Mouse (Mus musculus) midbrain, embryonic 16.5 days (tissue): Measurements from ENCODE around the gene Nlrc5. TPM values are rescaled to one million over a fixed set of nuclear protein-coding genes. Genes with fewer than 3 reads are reported as not detected.
"Not testable (repeated sequence)": the region's sequence is repeated elsewhere in the genome, so short reads cannot be mapped to it uniquely, and the experiment has no call there.

Experiments used
- ATAC-seq: fragments of 200-750 bp; cut with Nextera tagmentation; 2 replicates; pipeline ENCODE4 v1.8.0; 2017; ENCODE audit warnings: moderate TSS enrichment
- H3K27ac ChIP-seq: fragments of 300-500 bp; sonication (generic); 2 replicates; pipeline ENCODE4 v1.5.1; 2014; ENCODE audit warnings: mild to moderate bottlenecking, low read length, mixed read lengths
- H3K27me3 ChIP-seq: fragments of 300-500 bp; sonication (generic); 2 replicates; pipeline ENCODE4 v1.6.1; 2014; ENCODE audit warnings: low read depth, low read length, mixed read lengths; ENCODE audit not compliant: control insufficient read depth, insufficient read depth
- H3K36me3 ChIP-seq: fragments of 300-500 bp; sonication (generic); 2 replicates; pipeline ENCODE4 v1.6.1; 2014; ENCODE audit warnings: mild to moderate bottlenecking, low read length, moderate library complexity, mixed read lengths; ENCODE audit not compliant: control insufficient read depth, insufficient read depth
- H3K4me1 ChIP-seq: fragments of 300-500 bp; sonication (generic); 2 replicates; pipeline ENCODE4 v1.6.1; 2014; ENCODE audit warnings: mild to moderate bottlenecking, low read length, mixed read lengths; ENCODE audit not compliant: control insufficient read depth, insufficient read depth
- H3K4me2 ChIP-seq: fragments of 300-500 bp; sonication (generic); 2 replicates; pipeline ENCODE4 v1.6.1; 2014; ENCODE audit warnings: mild to moderate bottlenecking, low read length, mixed read lengths
- H3K4me3 ChIP-seq: fragments of 300-500 bp; sonication (generic); 2 replicates; pipeline ENCODE4 v1.5.1; 2014; ENCODE audit warnings: low read depth, mild to moderate bottlenecking, low read length, moderate library complexity, mixed read lengths
- H3K9ac ChIP-seq: fragments of 300-500 bp; sonication (generic); 2 replicates; pipeline ENCODE4 v1.6.1; 2014; ENCODE audit warnings: low read depth, low read length, mixed read lengths
- H3K9me3 ChIP-seq: fragments of 300-500 bp; sonication (generic); replicated peaks from 2 replicates; pipeline ENCODE4 v1.6.1; 2014; ENCODE audit warnings: mild to moderate bottlenecking, low read length, mixed read lengths; ENCODE audit not compliant: control insufficient read depth, poor library complexity, severe bottlenecking
- WGBS: fragments of 180-500 bp; shearing (Covaris S2); extraction: QIAGEN DNeasy Blood & Tissue Kit; methylation state at CpG from one replicate; pipeline ENCODE4 v1.1.7; 2014; 5-methylcytosine and 5-hydroxymethylcytosine counted together
- polyA plus RNA-seq: library from polyadenylated mRNA; unstranded; fragments of >200 nt; fragmentation: Nextera tagmentation; extraction: Ambion mirVana; gene quantifications from 2 replicates; pipeline ENCODE4 v1.2.1, GENCODE M21; 2015

The Nlrc5 gene
- polyA plus RNA-seq, 1 experiment from 2014 or later, result 0.49 TPM

DNA sequence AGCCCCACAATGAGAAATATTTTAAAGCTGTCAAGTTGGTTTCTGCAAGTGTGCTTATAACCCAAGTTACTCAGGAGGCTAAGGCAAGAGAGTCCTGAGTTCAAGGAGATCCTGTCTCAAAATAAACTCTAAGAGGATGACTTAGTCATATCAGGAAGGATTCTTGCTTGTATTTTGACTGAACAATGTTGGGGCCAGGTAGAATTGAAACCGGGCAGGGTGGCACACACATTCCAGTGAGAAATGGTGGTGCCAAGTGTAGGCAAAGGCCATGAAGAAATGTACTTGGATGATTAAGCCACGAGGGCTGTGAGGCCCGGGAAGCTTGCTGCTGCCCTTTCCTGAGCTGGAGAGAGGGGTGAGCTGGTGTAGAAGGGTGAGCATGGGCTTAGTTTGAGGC is 13.0 kb downstream of the Nlrc5 start:
- Histone ChIP-seq H3K4me1 (no peaks in the 10 kb centered on the region), H3K27ac (no peak overlapping the region), H3K36me3 (no peaks in the 10 kb centered on the region), H3K9me3 (no peaks in the 10 kb centered on the region), H3K9ac (no peak overlapping the region), H3K4me3 (no peak overlapping the region), H3K4me2 (no peak overlapping the region), H3K27me3 (no peaks in the 10 kb centered on the region)
- no peak for ATAC-seq
- 91% methylated on average over 3 of the region's 3 CpGs for WGBS

DNA sequence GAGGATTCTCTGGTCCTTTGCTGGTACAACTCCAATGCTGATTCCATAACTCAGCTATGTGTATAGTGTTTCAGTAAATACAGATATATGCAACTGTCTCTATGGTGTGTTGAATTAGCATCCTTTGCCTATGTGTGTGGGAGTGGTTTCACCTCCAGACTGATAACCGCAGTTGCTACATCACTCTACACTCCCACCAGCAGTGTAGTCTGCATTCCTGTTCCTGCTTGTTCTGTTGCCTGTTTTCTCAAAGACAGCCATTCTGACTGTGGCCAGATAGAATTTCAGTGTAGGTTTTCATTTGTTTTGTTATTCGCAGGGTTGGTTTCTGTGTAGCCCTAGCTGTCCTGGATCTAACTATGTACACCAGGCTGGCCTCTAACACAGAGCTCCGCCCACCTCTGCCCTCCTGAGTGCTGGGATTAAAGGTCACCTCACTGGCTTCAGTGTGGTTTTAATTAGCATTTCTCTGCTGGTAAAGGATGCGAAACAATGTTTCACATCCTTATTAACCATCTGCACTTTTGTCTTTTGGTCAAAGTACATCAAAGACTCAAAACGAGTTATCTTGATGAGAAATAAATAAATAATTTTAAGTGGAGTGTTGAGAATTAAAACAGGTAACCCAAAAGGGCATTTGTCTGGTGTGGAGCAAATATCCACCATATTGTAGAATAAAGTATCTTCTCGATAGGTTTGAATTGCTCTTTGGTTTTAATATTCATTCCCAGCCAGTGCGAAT is 13.6 kb downstream of the Nlrc5 start:
- Histone ChIP-seq H3K9ac (no peak overlapping the region), H3K27ac (no peak overlapping the region), H3K27me3 (no peaks in the 10 kb centered on the region), H3K4me2 (no peak overlapping the region), H3K4me1 (no peaks in the 10 kb centered on the region), H3K4me3 (no peak overlapping the region), H3K36me3 (no peaks in the 10 kb centered on the region), H3K9me3 (no peaks in the 10 kb centered on the region)
- no peak for ATAC-seq
- WGBS, result 75% methylated on average over 7 of the region's 7 CpGs

DNA sequence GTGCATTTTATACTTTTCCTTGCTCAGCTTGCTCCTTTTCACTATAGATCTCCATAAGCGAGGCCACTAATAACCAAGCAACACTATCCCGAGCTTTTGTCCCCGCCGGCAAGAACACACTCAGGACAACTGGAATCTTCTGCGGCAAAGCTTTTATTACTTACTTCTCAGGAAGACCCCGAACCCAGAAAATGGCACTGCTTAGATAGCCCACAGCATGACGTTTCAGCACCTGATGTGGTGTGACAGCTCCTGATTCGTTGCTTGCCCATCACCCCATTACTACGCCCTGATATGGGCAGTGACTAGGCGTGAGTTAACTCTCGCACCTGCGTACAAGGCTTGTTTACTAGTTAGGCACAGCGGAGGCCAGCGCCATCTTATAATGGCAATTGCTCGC is 18.8 kb downstream of the Nlrc5 start:
- H3K9me3 ChIP-seq, H3K4me3 ChIP-seq, H3K4me1 ChIP-seq, H3K27me3 ChIP-seq, H3K27ac ChIP-seq, H3K4me2 ChIP-seq, H3K9ac ChIP-seq, H3K36me3 ChIP-seq, ATAC-seq: not testable (repeated sequence)
- 93% methylated on average over 15 of the region's 15 CpGs for WGBS

DNA sequence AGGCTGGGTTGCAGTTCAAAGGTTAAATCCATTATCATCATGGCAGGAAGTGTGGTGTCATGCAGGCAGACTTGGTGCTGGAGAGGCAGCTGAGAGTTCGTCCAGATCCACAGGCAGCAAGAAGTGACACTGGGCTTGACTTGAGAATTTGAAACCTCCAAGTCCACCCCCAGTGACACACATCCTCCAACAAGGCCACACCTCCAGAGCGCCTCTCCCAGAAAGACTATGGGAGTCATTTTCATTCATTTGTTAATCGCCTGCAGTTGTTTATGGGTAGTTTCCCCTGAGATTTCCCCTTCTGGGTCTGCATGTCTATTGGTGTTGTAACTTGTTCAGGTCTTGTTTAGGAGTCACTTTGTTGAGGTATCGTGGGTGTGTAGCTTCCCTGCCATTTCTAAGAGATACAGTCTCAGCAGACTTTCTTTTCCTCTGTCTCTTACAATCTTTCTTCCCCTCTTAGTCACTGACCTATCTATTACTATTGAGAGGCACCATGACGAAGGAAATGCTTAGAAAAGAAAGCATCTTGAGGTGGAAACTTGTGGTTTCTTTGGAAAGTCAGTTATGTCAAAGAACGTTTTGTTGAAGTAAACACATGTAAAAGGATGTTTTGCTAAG is 19.8 kb downstream of the Nlrc5 start:
- ATAC-seq, result no peak
- WGBS, result 89% methylated on average over 6 of the region's 6 CpGs
- H3K27ac ChIP-seq, result no peak overlapping the region

DNA sequence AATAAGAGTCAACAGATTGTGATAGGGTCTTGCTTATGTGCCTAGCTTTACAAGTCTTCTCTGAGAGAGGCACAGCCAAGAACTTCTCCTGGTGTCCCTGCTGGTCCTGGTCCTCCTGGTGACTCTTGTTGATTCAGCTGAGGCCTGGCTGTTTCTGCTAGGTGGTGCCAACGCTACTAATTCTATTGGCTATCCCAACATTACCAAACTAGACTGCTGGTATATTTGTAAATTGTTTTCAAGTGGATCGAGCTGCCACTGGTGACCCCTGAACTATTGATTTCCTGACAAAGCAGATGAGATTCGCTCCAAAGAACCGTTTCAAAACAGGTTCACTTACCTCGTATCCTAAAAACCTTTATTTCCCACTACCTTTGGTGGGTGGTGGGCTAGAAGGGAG is 20.7 kb downstream of the Nlrc5 start:
- no peaks in the 10 kb centered on the region for H3K36me3 ChIP-seq
- H3K4me2 ChIP-seq, result no peak overlapping the region
- ATAC-seq, result no peak
- H3K4me1 ChIP-seq, result no peaks in the 10 kb centered on the region
- no peaks in the 10 kb centered on the region for H3K9me3 ChIP-seq
- no peak overlapping the region for H3K27ac ChIP-seq
- no peak overlapping the region for H3K9ac ChIP-seq
- 84% methylated on average over 5 of the region's 5 CpGs for whole genome bisulfite sequencing
- H3K4me3 ChIP-seq, result no peak overlapping the region
- H3K27me3 ChIP-seq, result no peaks in the 10 kb centered on the region

More for the DNA sequence above, 19.8 kb downstream of the Nlrc5 start:
- Histone ChIP-seq H3K36me3 (no peaks in the 10 kb centered on the region), H3K9ac (no peak overlapping the region), H3K4me3 (no peak overlapping the region), H3K4me1 (no peaks in the 10 kb centered on the region), H3K27me3 (no peaks in the 10 kb centered on the region), H3K4me2 (no peak overlapping the region), H3K9me3 (no peaks in the 10 kb centered on the region)

DNA sequence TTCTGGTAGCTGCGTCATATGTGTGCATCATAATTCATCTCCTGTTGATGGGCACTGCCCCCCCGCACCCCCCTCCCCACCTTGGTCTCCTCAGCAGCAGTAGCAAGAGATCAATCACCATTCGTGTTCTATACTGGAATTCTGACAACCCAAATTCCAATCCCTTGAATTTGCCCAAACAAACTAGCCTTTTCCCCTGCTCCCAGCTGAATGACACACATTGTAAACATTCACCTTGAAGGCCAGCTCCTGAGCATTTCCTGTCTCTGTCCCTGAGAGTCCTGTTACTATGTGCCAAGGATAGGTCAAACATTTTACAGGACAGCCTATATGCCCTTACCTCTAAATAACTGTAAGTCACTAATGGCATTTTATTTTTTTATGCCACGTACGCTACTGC is 21.9 kb downstream of the Nlrc5 start:
- no peak for ATAC-seq
- H3K27me3 ChIP-seq, result no peaks in the 10 kb centered on the region

DNA sequence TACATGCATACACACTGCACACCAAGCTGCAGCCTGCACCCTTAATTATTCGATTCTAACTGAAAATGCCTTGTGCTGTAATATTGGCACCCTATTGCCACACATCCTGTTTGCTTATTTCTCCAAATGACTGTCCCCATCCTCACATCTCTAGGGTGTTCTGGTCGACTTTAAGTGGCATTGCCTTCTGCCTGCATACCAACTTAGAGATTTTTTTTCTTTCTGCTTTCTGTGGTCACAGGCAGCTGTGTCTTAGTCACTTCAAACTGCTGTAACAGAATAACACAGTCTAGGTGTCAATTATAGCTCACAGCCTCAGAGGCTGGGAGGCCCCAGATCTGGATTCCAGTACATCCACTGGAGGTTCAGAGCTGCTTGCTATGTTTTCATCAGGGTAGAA is 24.4 kb downstream of the Nlrc5 start:
- H3K4me3 ChIP-seq, result no peak overlapping the region
- no peak overlapping the region for H3K27ac ChIP-seq
- no peaks in the 10 kb centered on the region for H3K9me3 ChIP-seq
- H3K4me2 ChIP-seq, result no peak overlapping the region
- H3K9ac ChIP-seq, result no peak overlapping the region
- no peaks in the 10 kb centered on the region for H3K27me3 ChIP-seq
- ATAC-seq, result no peak
- 72% methylated on average over 2 of the region's 2 CpGs for WGBS
- no peaks in the 10 kb centered on the region for H3K4me1 ChIP-seq
- no peaks in the 10 kb centered on the region for H3K36me3 ChIP-seq

More for the DNA sequence above, 21.9 kb downstream of the Nlrc5 start:
- no peaks in the 10 kb centered on the region for H3K4me1 ChIP-seq
- H3K36me3 ChIP-seq, result no peaks in the 10 kb centered on the region
- no peak overlapping the region for H3K4me3 ChIP-seq
- H3K9me3 ChIP-seq, result no peaks in the 10 kb centered on the region
- no peak overlapping the region for H3K4me2 ChIP-seq
- no peak overlapping the region for H3K27ac ChIP-seq
- no peak overlapping the region for H3K9ac ChIP-seq
- WGBS, result 86% methylated on average over 5 of the region's 5 CpGs

DNA sequence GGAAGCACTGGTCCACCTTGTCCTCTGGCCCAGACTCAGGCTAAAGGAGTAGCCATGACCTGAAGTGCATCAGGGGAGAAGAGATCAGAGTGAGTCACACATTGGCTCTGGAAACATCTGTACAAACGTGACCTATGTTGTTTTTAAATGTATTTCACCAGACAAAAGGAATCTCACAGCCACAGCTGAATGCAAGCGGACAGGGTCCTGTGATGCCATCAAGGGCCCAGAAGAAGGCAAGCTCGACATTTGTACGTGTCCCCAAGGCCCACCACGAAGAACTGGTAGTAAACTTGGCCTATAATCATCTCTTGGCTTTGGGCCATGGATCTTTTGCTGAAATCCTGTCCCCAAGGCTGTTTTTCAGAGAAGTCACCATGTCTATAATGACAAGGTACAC is 35.5 kb downstream of the Nlrc5 start:
- H3K4me3 ChIP-seq, result no peak overlapping the region
- no peaks in the 10 kb centered on the region for H3K27me3 ChIP-seq
- no peak for ATAC-seq
- WGBS, result 78% methylated on average over 5 of the region's 5 CpGs
- no peaks in the 10 kb centered on the region for H3K36me3 ChIP-seq
- H3K4me2 ChIP-seq, result no peak overlapping the region
- no peaks in the 10 kb centered on the region for H3K9me3 ChIP-seq
- H3K27ac ChIP-seq, result no peak overlapping the region
- H3K4me1 ChIP-seq, result no peaks in the 10 kb centered on the region
- H3K9ac ChIP-seq, result no peak overlapping the region

DNA sequence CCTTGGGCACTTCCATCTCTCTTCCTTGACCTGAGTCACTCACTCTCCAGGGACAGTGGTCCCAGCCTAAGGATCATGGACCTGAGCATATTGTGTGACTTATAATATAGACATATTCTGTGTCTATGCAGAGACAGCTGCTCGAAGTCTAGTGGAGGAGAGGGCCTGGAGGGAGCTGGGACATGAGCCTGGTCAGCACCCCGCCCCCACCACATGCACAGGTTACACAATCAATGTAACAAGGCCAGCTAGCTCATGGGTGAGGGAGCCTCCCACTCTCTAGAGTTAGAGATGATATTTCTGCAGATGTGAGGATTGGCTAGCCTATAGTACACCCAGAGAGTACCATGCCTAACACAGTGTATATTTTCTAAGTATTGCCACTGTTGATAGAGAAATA is 36.6 kb downstream of the Nlrc5 start:
- no peak overlapping the region for H3K27ac ChIP-seq
- no peak overlapping the region for H3K4me2 ChIP-seq
- H3K4me1 ChIP-seq, result no peaks in the 10 kb centered on the region
- H3K9me3 ChIP-seq, result no peaks in the 10 kb centered on the region
- no peaks in the 10 kb centered on the region for H3K27me3 ChIP-seq
- no peak overlapping the region for H3K9ac ChIP-seq
- ATAC-seq, result no peak
- H3K4me3 ChIP-seq, result no peak overlapping the region
- no peaks in the 10 kb centered on the region for H3K36me3 ChIP-seq
- 70% methylated on average over 2 of the region's 2 CpGs for WGBS
